Mouse (Mus musculus) v-Abl transformed pro-B cells (cell line): ENCODE measurements around the gene Ypel1.

ENCODE experiments used
- in situ Hi-C, 2 experiments: fragments of 400-800 bp; cut with MboI; formaldehyde crosslinking; loops; one replicate each; pipeline ENCODE4 v1.15.1; 2025; ENCODE audit not compliant: unreplicated experiment in 2 of 2

Gene Ypel1

DNA sequence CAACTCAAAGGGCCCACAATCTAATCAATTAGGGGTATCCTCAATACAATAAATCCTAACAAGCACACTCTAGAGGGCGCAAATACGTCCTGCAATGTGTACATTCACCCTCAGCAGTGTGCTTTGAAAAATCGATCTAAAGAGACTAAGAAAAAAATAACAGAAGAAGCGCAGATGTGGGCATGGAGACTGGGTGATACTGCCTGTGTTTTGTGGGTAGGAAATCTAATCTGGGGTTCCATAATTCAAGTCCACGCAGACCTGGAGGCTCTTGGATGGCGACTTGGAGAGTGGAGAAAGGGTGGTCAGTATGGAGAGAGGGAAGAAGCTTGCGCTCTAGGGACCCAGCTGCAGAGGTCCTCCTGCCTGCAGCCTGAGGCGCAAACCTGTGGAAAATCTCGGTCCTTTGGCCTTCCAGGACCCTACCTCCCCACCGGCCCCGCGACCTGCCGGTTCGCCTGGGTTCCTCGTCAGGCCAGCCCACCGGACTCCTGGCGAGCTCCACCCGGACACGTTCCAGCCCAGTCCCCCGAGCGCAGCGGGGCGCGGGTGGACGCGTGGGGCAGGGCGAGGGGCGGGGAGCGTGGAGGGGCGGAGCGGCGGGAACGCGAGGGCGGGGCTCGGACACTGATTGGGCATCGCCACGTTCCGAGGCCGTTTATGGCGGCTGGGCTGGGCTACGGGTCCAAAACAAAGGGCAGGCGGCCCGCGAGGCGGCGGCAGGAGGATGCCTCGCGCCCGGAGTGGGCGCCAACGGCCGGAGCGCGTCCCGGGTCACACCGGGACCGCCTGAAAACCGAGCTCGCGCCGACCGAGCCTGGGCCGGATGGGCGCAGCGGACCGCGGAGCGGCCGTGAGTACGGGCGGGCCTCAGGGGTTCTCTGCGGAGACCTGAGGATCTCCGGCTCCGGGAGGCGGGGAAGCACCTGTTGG, at the start of gene Ypel1:
Gene Ypel1 (plus strand): TSS at position 186 of the 933 bp plus-strand sequence.
- in situ Hi-C loops = loop anchor here in 1 of 2 experiments (25.0 kb wide), 1 partner anchor 482 kb away; no protein-coding TSS in a partner anchor

DNA sequence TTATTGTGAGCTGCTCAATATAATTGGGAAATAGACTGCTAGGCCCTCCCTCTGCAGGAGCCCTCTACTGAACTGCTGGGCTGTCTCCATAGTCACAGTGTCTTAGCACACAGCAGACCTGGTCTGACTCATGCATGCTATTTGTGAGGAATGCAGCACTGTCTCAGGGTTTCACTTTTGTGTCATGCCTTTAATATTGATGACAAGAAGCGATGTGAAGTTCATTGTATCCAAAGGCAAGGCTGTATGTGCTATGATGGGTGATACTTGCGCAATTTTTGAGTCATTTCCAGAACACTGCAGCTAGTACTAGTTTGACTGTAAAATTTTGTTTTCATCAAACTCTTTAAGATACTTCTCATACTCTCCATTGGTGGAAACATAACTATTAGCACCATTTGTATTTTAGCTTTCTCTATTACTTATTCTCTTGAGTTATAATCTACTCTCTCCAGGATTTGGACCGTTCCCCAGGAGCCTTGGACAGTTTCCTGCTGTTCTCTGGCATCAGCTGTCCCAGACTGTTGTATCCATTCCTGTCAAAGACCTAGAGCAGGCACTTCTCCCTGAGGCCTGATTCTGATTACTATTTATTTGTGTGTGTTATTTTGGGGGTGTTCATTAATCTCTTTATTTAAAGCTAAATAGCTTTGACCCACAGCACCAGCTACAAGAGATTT, 44.9 kb upstream of the Ypel1 start:
- in situ Hi-C loops = no loop called here

DNA sequence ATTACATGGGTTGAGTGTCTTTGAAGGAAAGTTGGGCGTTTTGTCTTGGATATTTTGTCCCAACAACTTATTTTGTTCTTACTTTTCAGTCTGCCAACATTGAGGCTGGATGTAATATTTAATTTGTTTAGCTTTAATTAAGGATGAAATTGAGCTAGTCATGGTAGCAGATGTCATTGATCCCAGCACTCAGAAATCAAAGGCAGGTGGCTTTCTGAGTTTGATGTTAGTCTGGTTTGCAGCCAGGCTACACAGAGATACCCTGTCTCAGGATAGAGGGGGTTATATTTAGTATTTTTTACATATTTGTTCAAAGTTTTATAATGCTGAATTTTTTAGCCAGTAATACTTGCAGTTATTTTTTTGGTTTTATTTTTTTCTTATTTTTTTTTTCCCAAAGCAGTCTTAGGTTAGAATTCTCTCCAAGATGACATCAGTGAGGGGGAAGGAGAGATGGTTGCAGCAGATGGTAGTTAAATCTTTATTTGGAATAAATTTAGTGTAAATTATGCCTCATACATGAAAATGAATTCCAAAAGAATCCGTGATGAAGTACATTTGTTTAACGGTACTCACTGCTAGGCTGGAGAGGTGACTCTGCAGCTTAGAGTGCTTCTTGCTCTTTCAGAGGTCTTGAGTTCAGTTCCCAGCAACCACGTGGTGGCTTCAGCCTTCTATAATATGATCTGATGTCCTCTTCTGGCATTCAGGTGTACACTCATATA, 39.4 kb upstream of the Ypel1 start:
- in situ Hi-C loops = no loop called here

DNA sequence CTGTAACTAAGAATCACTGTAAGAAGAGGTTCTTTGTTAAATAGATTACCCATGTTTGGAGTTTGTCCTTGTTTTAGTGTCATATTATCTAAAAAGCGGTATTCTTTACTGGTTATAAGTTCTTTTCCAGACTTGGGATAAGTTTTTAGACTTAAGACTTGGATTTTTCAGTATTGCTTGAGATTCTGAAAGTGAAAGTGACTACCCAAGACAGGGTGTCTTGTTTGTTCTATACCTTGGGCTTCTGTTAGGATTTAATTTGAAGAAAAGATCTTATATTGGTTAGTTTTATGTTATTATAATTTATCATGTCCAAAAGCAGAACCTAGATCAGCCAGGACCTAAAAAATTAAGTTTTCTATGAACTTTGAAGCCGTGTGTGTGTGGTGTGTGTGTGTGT, 35.7 kb upstream of the Ypel1 start:
- in situ Hi-C loops = no loop called here

DNA sequence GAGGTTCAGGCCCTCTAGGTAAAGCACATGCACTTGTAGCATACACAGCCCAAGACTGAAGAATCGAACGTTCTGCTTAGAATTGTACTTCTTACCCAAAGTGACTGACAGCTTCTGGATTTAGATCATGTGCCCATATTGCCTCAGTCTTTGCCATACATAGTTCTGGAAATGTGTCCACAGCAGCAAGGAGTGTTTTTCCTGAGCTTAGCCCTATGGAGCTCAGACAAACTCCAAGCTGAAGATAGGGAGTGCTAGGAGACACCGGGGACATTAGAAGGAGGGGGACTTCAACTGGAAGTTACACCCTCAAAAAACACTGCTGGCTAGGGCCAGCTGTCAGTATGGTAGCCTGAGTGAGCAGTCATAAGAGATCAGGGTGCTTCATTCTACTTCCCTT, 28.8 kb upstream of the Ypel1 start:
- in situ Hi-C loops = no loop called here

DNA sequence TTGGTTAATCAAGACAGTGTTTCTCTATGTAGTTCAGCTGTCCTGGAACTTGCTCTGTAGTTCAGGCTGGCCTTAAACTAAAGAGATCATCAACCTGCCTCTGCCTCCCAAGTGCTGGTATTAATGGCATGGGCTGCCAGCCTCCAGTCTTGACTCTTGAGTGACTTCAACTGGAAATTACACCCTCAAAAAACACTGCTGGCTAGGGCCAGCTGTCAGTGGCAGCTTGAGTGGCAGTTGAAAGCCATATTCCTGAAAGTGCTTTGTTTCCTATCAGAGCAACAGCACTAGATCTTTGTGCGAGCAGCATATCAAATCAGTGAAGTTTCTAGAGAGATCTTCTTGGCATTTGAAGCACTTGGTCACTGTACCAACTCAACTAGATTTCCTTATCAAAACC, 28.1 kb upstream of the Ypel1 start:
- in situ Hi-C loops = no loop called here

DNA sequence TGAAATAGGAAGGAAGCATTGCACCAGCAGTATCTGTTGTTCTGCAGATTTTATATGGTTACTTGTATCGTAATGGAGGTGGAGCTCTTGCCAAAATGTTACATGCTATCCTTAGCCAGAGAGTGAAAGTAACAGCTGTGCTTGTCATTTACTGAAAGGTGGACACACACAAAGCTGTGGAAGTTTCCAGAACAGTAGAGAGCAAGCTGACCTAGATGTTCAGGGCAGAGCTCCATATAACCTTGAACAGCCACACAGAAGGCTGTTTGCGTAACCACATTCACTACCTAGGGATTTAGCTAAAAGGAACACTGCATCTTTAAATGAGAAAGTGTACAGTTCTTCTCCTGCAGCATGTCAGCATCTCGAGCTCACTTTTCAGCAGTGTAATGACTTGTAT, 25.2 kb upstream of the Ypel1 start:
- in situ Hi-C loops = no loop called here

DNA sequence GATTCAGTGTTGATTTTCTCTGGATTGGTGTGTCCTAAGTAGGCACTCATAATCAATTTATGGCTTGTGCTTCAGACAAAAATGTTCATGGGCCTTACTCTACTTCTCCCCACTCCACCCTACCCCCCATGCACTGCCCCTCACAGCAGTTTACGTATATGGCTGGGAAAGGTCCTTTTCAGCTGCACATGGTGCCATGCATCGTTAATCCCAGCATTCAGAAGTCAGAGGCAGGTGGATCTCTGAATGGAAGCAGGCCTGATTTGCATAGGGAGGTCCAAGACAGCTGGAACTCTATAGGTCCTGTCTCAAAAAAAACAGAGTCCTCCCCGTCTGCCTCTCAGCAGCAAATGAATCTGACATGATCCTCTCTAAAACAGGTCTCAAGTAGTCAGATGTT, 24.2 kb upstream of the Ypel1 start:
- in situ Hi-C loops = no loop called here

DNA sequence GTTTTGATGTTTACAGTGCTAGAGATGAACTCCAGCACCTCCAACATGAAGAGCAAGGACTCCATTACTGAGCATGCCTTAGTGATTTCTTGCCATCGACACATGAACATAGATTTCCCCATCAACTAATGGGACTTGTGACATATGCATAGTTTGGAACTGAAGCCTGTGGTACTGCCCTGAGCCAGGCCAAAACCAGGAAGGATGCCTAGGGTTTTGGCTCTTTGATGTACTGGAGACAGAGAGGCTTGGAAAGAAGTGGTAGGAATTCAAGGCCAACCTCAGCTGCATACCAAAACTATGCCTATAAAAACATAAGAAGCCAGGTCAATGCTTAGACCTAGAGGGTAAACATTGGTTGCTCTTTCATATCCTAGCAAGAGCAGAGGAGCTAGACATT, 19.6 kb upstream of the Ypel1 start:
- in situ Hi-C loops = loop anchor here in 1 of 2 experiments (25.0 kb wide), 1 partner anchor 463 kb away; no protein-coding TSS in a partner anchor

DNA sequence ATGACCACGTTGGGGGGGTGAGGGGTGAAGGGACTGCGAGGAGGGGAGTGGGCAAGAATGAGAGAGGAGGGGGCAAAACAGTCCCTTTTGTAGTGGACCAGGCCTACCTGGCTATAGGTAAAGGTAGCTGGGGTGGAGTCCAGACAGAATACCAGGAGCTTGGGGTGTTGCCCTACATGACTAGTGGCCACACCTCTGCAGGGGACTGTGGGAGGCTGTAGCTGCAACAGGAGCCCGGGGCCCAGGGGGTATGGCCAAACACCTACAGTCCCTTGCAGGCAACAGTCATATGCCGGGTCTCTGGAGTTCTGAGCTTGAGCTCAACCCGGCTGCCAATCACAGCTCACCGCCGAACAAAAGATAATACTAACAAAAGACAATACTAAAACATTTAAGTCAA, 17.4 kb upstream of the Ypel1 start:
- in situ Hi-C loops = loop anchor here in 1 of 2 experiments (25.0 kb wide), 1 partner anchor 465 kb away; no protein-coding TSS in a partner anchor

DNA sequence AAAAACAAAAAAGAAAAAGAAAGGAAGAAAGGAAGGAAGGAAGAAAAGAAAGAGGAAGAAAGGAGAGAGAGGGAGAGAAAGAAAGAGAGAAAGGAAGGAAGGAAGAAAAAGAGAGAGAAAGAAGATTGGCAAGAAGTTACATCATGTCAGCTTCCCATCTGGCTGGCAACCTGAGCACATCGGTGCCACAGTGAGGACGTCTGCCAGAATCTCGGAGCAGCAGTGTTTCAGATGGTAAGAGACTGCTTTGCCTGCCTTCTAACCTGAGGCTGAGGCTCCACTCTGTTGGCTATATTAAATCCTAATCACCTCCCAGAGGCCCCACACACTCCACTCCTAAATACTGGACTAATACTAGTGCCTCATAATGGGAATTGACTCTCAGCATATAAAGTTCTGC, 15.6 kb upstream of the Ypel1 start:
- in situ Hi-C loops = loop anchor here in 1 of 2 experiments (25.0 kb wide), 1 partner anchor 467 kb away; no protein-coding TSS in a partner anchor

DNA sequence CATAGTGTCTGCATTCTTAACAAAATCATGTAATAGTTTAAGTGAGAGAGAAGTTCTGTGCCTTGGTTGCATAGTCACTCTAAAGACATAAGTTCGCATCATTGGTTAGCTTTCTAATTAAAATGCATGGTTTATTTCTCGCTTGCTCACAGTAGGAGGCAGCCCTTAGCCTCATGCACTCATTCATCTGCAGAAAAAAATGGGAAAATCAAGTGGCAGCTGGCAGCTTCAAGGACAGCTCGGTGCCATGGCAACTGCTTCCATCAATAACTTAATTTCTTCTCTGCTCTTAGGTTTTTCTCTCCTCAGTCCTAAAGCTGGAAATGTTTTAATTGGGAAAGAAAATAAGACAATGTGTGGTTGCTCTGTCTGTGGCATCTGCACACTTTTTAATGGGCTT, 13.9 kb upstream of the Ypel1 start:
- in situ Hi-C loops = loop anchor here in 1 of 2 experiments (25.0 kb wide), 1 partner anchor 468 kb away; no protein-coding TSS in a partner anchor

DNA sequence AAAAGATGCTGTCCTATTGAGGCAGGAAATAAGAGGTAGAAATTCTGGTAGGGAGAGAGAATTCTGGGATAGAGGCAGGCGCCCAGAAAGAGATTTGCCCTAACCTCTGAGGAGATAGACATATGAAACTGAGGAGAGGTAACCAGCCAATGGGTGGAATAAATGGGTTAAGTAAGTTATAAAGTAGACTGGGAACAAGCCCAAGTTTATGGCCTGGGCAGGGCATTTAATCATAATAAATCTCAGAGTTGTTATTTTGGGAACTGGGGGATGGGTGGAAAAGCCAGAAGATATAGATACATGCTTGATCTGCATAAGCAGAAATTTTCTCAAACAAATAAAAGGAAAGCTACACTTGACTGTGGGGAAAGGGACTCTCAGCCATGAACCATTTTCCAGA, 7.2 kb upstream of the Ypel1 start:
- in situ Hi-C loops = loop anchor here in 1 of 2 experiments (25.0 kb wide), 1 partner anchor 475 kb away; no protein-coding TSS in a partner anchor

DNA sequence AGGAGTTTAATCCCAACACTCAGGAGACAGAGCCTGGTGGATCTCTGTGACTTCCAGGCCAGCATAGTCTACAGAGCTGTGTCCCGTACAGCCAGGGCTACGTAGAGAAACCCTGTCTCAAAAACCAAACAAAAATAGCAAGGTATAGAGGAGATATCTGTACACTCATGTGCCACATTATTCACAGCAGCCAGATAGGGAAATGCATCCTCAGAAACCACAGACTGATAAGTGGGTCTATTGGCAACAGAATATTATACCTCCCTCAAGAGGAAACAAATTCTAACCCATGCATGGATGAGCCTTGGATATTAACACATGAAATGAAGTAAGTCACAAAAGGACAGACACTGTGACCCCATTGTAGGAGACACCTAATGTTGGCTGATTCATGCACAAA, 1.9 kb upstream of the Ypel1 start:
- in situ Hi-C loops = loop anchor here in 1 of 2 experiments (25.0 kb wide), 1 partner anchor 480 kb away; no protein-coding TSS in a partner anchor

DNA sequence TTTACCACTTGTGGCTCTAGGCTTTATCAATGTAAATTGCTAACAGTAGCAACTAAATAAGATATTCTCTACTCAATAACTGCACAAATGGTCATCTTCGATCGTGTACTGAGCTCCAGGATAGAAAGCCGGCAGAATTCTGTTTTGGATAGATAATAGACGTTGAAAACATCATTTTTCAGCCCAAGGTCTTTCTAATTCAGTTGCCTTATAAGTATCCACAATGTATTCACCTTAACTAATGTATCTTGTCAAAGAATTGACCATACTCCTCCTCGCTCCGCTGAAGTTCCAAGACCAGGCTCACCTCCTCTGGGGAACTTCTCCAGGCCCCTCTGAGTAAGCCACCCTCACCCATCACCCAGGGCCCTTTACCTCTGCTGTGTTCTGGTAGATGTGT, 1.2 kb downstream of the Ypel1 start:
- in situ Hi-C loops = loop anchor here in 1 of 2 experiments (25.0 kb wide), 1 partner anchor 483 kb away; no protein-coding TSS in a partner anchor

DNA sequence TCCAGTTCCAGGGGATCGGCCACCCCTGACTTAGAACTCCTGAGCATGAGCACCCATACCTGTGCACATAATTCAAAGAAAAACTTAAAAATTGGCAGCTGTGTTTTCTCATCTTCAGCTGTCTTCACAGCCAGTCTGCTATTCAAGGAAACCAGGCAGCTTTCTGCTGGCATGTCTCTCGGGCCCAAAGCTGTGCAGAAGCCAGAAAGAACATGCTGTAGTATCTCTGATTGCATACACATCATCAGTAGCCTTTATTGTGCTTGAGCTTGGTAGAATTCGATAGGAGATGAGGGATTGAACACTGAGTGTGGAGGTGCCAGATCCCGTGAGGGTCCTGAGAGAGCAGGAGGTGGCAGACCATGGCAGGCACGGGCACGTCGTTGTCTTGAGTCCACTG, 3.5 kb downstream of the Ypel1 start:
- in situ Hi-C loops = loop anchor here in 1 of 2 experiments (25.0 kb wide), 1 partner anchor 486 kb away; no protein-coding TSS in a partner anchor

DNA sequence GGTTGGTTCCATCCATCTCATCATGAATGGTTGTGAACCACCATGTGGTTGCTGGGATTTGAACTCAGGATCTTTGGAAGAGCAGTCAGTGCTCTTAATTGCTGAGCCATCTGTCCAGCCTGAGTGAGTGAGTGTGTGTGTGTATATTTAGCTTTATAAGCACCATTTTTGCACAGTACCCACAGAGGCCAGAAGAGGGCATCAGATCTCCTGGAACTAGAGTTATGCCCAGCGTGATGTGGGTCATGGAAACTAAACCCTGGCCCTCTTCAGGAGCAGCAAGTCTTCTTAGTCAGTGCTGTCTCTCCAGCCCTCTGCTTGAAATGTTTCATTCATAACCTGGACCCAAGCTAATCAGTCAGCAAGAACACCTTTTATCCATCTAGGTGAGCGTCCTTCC, 6.8 kb downstream of the Ypel1 start:
- in situ Hi-C loops = no loop called here

DNA sequence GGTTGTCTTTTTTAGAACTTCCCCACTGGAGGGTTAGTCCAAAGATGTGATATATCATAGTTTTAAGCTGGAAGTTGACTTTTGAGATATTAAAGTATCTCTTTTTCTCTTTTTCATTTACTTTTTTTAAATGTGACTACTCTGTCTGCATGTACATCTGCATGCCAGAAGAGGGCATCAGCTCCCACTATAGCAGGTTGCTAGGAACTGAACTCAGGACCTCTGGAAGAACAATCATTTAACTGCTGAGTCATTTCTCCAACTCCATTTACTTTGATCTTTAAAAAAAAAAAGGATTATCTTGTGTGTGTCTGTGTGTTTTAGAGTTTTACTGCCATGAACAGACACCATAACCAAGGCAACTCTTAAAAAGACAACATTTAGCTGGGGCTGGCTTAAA, 7.4 kb downstream of the Ypel1 start:
- in situ Hi-C loops = no loop called here

DNA sequence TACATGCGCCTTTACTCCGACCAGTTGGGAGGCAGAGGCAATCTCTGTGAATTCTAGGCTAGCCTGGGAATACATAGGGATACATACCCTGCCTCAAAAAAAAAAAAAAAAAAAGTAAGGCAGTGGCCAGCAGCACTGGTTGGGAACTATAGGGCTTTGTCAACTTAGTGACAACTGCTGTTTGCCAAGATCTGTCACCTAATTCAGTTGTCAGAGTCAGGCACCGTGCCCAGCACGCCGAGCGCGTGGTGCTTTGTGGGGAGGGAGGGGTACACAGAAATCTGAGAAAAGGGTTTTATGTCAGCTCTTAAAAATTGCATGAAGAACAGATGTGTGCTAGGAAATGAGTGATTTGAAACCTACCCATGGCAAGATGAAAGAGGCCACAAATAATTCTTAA, 8.6 kb downstream of the Ypel1 start:
- in situ Hi-C loops = no loop called here

DNA sequence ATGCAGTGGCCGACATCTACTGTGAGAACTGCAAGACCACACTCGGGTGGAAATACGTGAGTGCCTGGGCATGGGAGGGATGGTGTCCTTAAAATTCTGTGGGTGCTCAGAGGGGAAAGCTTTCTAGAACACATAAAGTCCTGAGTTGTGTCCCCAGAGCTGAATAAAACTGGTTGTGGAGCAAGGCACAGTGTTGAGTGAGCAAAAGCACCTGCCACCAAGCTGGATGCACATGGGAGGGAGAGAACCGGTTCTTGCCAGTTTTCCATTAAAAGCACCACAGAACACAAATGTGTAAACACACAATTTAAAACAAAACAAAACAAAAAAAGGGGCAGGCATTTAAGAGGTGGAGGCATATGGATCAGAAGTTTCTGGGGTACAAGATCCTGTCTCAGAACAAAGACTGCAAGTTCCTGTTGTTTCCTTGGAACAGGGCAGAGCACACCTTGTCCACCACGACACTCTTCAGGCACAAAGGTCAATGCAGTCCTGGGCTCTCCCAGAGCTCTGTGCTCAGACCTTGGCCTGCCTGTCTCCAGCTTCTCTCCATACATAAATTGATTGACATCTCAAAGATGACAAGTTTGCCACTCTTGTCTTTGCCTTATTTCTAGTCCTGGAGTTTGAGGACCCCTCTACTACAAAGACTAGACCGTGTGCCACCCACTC, 12.8 kb downstream of the Ypel1 start:
- in situ Hi-C loops = no loop called here
